Mouse (Mus musculus): Measurements from ENCODE around the gene Ccdc96.
A peak's percentile ranks its signal among the peaks of the same experiment; 100 is the strongest.

The Ccdc96 gene

DNA sequence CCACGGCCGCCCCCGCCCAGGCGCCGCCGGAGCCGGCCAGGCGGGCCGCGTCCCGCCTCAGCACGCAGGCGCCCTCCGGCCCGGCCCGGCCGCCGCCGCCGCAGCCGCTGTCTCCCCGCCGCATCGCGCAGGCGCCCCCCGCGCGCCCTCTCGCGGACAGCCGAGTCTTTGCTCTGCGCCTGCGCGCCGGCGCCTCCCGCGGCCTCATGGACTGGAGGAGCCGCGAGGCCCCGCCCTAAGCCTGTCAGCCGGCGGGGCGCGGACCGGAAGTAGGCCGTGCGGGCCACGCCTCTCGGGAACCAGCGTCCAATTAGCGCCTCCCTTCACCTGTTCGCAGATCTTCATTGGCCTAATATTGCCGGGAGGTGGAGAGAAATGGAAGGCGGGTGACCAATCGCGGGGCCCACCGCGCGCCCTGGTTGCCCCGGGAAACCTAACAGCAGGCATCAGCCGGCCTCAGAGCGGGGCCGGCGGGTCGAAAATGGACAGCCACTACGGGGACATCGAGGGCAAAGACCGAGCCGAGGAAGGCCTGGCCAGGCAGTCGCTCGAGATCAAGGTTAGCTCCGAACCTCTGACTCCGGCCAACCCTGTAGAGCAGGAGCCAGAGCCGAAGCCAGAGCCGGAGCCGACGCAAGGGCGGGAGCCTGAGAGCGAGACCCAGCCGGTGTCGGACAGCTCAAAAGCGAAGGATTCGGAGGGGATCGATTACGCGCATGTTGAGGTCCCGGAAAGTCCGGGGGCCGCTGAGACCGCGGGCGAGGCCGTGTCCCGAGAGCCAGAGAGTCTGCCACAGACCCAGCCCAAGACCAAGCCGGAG is at the start of gene Ccdc96, which contains the start of gene Tada2b:
TSS of gene Ccdc96 (plus strand) at position 418 of the 820 bp plus-strand sequence.
TSS of gene Tada2b (minus strand) at position 115 of the 820 bp plus-strand sequence.
- DNase-seq (ENCODE audit: low read depth, low spot score), result peak; percentile 99

DNA sequence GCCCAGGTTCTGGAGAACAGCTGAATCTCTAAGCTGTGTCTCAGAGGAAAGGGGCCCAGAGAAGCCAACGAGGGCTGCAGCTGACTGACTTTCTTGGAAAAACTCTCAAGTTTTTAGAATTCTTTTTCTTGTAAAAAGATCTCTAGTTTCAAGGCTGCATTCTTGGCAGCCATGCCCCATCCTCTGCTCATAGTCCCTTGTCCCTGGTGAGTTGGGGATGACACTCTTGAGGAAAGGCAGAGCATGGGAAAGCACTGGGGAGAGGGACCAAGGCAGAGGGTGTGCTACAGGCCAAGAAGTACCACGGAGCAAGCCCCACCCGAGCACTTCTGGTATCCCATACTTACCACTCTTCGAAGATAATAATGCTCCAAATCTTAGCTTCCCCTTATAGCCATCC is 47.5 kb upstream of the Ccdc96 start:
- no peak for DNase-seq (ENCODE audit: low read depth, low spot score)

DNA sequence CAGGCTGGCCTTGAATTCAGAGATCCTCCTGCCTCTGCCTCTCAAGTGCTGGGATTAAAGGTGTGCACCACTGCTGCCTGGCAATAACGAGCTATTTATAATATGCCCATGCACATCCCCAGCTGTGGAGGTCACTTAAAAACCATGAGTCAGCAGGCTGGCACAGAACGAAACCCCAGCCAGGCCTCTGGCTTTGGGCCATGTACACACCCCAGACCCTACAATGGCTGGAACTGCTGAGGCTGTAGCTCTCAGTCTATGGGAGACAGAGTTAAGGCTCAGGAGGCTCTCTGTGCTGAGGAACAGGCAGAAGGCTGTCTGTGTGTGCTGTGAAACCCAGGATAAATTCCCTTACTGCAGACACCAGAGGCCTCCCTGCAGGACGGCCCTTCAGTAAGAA is 43.6 kb upstream of the Ccdc96 start:
- no peak for DNase-seq (ENCODE audit: low read depth, low spot score)

DNA sequence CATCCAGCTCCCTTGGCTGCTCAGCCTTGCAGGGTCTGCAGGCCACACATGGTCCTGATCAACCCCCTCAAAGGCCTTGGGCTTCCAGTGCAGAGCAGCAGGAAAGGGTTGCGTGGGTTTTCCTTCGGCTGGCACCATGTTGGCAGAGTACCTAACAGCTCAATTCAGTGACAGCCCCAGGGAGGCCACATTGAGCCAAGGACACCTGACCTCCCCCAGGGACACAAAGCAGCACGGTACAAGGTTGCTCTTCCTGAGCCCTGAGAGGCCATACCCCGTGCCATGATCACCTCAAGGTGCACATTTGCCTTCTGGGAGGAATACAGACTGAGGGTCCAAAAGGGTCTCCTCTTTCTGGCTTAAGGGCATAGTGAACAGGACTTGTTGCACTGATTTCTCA is 39.8 kb upstream of the Ccdc96 start:
- DNase-seq (ENCODE audit: low read depth, low spot score), result no peak

GRCm38 (mm10) chr5:36445028-36445427 is 39.4 kb upstream of the Ccdc96 start:
- no peak for DNase-seq (ENCODE audit: low read depth, low spot score)

DNA sequence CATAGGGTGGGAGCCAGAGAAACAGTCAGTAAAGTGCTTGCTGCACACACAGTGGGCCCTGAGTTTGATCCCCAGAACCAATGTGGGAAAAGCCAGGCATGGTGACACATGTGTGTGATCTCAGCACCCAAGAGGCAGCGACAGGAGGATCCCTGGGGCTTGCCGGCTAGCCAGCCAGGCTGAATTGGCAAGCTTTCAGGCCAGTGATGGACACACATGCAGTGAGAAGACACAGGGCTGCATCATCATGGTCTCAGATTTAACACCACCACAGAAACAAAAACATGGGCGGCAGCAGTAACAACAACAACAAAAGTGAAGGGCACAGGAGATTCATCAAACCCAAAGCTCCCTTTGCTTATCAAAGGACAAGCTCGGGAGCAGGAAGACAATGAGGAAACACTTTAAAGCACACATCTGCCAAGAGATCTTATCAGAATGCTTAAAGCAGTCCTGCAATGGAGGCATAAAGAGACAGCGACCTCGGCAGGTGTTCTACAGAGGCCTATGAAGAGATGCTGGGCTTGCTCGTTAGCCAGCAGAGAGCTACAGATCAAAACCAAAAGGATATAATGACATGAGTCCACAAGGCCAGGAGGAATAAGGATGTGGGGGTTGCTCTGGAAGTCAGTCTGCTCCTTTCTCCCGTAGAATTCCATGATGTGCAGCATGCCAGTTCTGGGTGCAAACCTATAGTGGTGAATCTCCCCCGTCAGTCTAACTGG is 38.1 kb upstream of the Ccdc96 start:
- no peak for DNase-seq (ENCODE audit: low read depth, low spot score)

DNA sequence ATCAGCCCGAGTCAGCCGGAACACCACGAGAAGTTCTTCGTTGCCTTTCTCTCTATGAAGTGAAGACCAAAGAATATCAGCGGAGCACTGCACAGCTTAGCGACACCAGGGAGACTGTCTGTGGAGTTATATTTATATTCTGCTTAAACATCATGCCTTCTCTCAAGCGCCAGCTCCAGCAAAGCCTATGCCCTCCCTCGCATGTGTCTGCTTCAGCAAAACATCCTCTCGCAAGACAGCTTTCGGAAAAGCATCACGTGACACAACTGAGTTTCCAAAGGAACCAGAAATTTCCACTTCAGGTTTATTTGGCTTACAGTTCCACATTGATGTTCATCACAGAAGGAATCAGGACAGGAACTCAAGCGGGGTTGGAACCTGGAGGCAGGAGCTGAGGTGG is 36.5 kb upstream of the Ccdc96 start:
- DNase-seq (ENCODE audit: low read depth, low spot score), result no peak

GRCm38 (mm10) chr5:36449710-36450358 is 34.6 kb upstream of the Ccdc96 start:
- DNase-seq (ENCODE audit: low read depth, low spot score), result no peak

GRCm38 (mm10) chr5:36451119-36451518 is 33.3 kb upstream of the Ccdc96 start:
- DNase-seq (ENCODE audit: low read depth, low spot score), result no peak

- no peak for DNase-seq (ENCODE audit: low read depth, low spot score)
Measured at GRCm38 (mm10) chr5:36451872-36452389, 32.5 kb upstream of the Ccdc96 start.

DNA sequence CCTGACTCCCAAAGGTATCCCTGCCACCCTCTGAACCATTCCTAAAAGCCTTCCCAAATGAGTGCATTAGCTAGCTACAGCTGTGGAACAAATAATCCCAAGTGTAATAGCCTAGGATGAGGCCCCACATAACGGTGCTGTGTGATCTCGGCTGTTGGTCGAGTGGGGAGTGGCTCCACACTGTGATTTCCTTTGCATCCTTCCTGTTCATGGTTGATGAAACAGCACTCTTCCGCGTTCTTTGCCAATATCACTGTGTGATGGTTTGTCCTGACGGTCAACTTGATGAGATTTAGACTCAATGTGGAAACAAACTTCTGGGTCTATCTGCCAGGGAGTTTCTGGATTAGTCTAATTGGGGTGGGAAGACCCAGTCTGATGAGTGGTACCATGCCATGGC is 31.6 kb upstream of the Ccdc96 start:
- DNase-seq (ENCODE audit: low read depth, low spot score), result no peak

DNA sequence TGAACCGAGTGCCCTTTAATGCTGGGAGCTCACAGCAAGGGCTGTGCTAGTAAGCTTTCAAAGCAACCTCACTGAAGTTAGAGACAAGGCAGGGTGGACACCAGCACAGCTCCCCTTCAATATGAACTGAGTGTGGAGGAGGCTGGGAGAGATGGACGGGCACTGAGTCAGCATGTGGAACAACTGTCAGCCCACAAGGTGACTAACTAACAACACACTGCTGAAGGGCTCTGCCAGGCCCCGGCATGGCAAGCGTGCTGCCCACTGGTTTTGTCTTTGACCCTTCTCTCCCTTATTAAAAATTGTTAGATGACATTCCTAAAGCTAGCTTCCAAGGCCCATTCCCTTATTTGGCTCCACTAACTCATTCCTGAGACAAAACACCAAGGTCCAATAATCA is 26.7 kb upstream of the Ccdc96 start:
- DNase-seq (ENCODE audit: low read depth, low spot score), result no peak

GRCm38 (mm10) chr5:36458926-36459325 is 25.5 kb upstream of the Ccdc96 start:
- DNase-seq (ENCODE audit: low read depth, low spot score), result peak; percentile 66

GRCm38 (mm10) chr5:36460712-36461111 is 23.7 kb upstream of the Ccdc96 start:
- no peak for DNase-seq (ENCODE audit: low read depth, low spot score)

- no peak for DNase-seq (ENCODE audit: low read depth, low spot score)
Measured at GRCm38 (mm10) chr5:36461231-36461630, 23.2 kb upstream of the Ccdc96 start.

DNA sequence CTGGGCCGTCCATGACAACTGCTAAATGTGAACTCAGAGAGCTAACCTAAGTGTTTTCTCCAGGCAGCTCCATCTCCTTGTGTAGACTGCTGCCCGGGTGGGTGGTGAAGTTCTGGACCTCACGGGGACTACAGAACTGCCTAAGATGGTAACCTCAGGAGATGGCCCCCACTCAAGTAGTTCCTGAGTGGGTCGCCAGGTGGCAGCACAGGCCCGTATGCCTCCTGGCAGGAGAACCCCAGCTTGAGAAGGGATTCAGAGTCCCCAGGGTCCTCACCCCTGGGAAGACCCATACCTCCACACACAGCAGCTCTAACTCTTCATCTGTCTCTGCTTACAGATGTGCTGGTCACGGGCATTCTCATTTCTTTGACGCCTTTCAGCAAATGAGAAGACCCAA is 21.6 kb upstream of the Ccdc96 start:
- DNase-seq (ENCODE audit: low read depth, low spot score), result peak; percentile 85

GRCm38 (mm10) chr5:36463391-36463790 is 21.0 kb upstream of the Ccdc96 start:
- no peak for DNase-seq (ENCODE audit: low read depth, low spot score)

GRCm38 (mm10) chr5:36464709-36465661 is 19.4 kb upstream of the Ccdc96 start, which contains the start of gene Grpel1:
Gene Grpel1, plus strand, starts transcription at chr5:36464998.
- DNase-seq (ENCODE audit: low read depth, low spot score), result peak; percentile 100

DNA sequence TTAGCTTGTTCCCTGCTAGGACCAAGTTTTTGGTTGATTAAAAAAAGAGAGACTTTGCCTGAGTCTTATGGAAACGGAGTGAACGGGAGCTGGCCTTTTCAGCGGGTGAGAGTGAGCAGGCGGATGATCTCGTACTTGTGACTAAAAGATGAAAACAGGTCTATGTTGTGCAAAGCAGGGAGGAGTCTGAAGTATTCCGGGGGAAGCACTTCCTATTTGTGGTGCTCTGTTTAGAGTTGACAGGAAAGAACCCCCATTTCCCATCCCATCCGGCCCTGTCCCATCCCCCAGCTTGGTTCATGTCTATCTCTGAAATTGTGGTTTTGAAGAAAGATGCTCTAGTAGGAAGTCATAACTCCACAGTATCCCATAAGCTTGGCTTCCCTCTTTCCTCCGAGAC is 18.5 kb upstream of the Ccdc96 start:
- DNase-seq (ENCODE audit: low read depth, low spot score), result no peak

DNA sequence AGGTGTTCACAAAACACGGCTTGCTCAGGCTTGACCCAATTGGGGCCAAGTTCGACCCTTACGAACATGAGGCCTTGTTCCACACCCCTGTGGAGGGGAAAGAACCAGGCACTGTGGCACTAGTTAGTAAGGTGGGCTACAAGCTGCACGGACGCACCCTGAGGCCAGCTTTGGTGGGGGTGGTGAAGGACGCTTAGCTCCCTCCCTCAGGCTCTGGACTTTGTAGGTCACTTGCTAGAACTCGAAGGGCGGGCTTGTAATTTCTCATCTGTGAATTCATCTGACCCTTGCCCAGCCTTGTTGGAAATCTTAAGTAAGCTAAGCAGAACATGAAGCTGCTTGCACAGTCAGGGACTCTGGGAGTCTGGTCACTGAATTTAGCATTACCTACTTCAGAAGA is 13.2 kb upstream of the Ccdc96 start:
- no peak for DNase-seq (ENCODE audit: low read depth, low spot score)
